Mouse (Mus musculus) testis, adult 2 months (tissue): Measurements from ENCODE around the gene Gm20517. TPM values are rescaled to one million over a fixed set of nuclear protein-coding genes. Genes with fewer than 3 reads are reported as not detected.

ENCODE experiments used
- H3K27ac ChIP-seq: fragments of 200-500 bp; 2 replicates; pipeline ENCODE4 v1.5.1; 2012; ENCODE audit warnings: low read depth, low read length; ENCODE audit not compliant: control insufficient read depth, insufficient read depth
- H3K27me3 ChIP-seq: fragments of 200-500 bp; 2 replicates; pipeline ENCODE4 v1.6.1; 2012; ENCODE audit warnings: mild to moderate bottlenecking, low read length, moderate library complexity; ENCODE audit not compliant: control insufficient read depth, insufficient read depth
- H3K36me3 ChIP-seq: fragments of 200-500 bp; 2 replicates; pipeline ENCODE4 v1.6.1; 2012; ENCODE audit warnings: mild to moderate bottlenecking, low read length; ENCODE audit not compliant: control insufficient read depth, insufficient read depth
- H3K4me1 ChIP-seq: fragments of 200-500 bp; 2 replicates; pipeline ENCODE4 v1.6.1; 2012; ENCODE audit warnings: low read length; ENCODE audit not compliant: control insufficient read depth, insufficient read depth
- H3K4me3 ChIP-seq: fragments of 200-500 bp; 2 replicates; pipeline ENCODE4 v1.5.1; 2012; ENCODE audit warnings: low read depth, mild to moderate bottlenecking, low read length, moderate library complexity, mixed read lengths; ENCODE audit not compliant: control insufficient read depth
- CTCF ChIP-seq: fragments of 200-500 bp; IDR thresholded peaks from 2 replicates; pipeline ENCODE4 v1.5.1; 2012; ENCODE audit warnings: low read depth, mild to moderate bottlenecking, inconsistent platforms, low read length, moderate library complexity; ENCODE audit not compliant: control insufficient read depth, insufficient read depth, insufficient replicate concordance
- POLR2A ChIP-seq: fragments of 200-500 bp; IDR thresholded peaks from 2 replicates; pipeline ENCODE4 v1.6.1; 2012; ENCODE audit warnings: low read depth, mild to moderate bottlenecking, inconsistent platforms, low read length, moderate library complexity; ENCODE audit not compliant: control insufficient read depth
- polyA plus RNA-seq: library from polyadenylated mRNA; depleted of rRNA; stranded (reverse); fragments of >200 nt; gene quantifications from 2 replicates; pipeline ENCODE4 v1.2.3, GENCODE M21; 2012; rRNA removed

Gm20517 gene
- 20.6 and 25.0 TPM in 2 replicates for polyA plus RNA-seq

DNA sequence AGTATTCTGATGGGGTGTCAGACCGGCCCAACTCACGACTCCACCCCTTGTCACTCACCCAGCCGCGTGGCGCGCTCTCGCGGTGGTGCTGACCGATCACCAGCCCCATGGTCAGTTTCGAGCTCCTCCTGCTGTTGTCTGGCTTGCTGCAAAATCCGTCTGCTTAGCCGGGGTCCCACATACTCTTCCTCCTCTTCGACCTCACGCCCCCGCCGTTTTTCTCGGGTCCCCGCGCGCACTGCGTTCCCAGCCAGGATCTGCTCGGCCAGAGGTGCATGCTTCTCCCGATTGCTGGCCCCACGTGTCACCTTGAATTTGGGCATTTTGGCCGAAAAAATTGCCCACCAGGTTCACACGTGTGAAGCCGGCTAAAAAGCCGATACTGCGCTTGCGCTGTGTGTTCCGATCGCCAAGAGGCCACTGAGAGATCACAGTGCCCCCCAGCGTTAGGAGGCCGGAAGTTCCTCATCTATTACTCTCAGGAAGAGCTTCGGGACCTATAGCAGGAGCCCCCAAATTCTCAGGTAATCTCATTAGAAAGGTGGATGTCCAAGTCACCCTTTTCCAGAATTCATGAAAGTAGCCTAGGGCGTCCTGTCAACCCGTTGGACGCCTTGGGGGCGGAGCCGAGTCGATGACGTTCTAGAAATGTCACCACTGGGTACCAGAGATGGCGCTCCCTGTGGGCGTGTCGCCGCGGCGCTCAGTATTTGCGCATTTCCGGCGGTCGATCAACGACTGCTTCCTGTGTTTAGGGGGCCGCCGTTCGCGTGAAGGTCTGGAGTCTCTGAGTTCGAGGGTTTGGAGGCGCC is at the start of gene Gm20517, which contains the start of the genes Bysl and Med20:
Gene Gm20517 (plus strand): TSS at position 741 of the 812 bp plus-strand sequence.
Gene Bysl (minus strand): TSS at position 644 of the 812 bp plus-strand sequence.
Gene Med20 (plus strand): TSS at position 734 of the 812 bp plus-strand sequence.
- Histone ChIP-seq H3K27ac (peak within 1 kb of the TSS; percentile 76), H3K36me3 (peaks cover 3% of the 10 kb centered on the region), H3K4me1 (peaks cover 5% of the 10 kb centered on the region), H3K4me3 (peak within 1 kb of the TSS; percentile 98), H3K27me3 (no peaks in the 10 kb centered on the region)
- TF ChIP-seq CTCF = peak; percentile 86
- TF ChIP-seq POLR2A = peak; percentile 87

DNA sequence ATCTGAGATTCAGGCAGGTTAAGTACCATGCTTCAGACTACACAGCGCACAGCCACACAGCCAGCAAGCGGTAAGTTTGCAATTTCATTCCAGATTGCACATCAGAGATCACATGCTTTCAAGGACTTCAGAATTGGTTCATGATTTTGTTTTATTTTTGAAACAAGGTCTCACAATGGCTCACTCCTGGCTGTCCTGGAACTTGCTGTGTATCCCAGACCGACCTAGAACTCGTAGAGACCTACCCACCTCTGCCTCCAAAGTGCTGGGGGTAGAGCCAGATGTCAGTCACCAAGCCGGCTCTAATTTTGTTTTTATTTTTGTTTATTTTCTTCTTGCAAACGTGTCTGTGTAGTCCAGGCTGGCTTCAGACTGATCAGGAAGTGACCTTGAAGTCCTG is 48.5 kb upstream of the Gm20517 start:
- Histone ChIP-seq H3K27ac (no peak overlapping the region; the same call in 1 of the 2 replicates), H3K36me3 (no peaks in the 10 kb centered on the region), H3K4me1 (no peaks in the 10 kb centered on the region), H3K4me3 (no peak overlapping the region), H3K27me3 (no peaks in the 10 kb centered on the region)
- TF ChIP-seq CTCF = no peak
- no peak for TF ChIP-seq POLR2A

GRCm38 (mm10) chr17:47564612-47565011 is 46.8 kb upstream of the Gm20517 start:
- Histone ChIP-seq H3K27ac (no peak overlapping the region), H3K27me3 (no peaks in the 10 kb centered on the region), H3K36me3 (no peaks in the 10 kb centered on the region), H3K4me1 (no peaks in the 10 kb centered on the region), H3K4me3 (no peak overlapping the region)
- no peak for TF ChIP-seq CTCF
- TF ChIP-seq POLR2A = no peak

- Histone ChIP-seq H3K36me3 (no peaks in the 10 kb centered on the region), H3K4me1 (no peaks in the 10 kb centered on the region), H3K27me3 (no peaks in the 10 kb centered on the region), H3K27ac (no peak overlapping the region), H3K4me3 (no peak overlapping the region)
- TF ChIP-seq CTCF (no peak), POLR2A (no peak)
These were observed 45.3 kb upstream of the Gm20517 start for GRCm38 (mm10) chr17:47566133-47566532.

DNA sequence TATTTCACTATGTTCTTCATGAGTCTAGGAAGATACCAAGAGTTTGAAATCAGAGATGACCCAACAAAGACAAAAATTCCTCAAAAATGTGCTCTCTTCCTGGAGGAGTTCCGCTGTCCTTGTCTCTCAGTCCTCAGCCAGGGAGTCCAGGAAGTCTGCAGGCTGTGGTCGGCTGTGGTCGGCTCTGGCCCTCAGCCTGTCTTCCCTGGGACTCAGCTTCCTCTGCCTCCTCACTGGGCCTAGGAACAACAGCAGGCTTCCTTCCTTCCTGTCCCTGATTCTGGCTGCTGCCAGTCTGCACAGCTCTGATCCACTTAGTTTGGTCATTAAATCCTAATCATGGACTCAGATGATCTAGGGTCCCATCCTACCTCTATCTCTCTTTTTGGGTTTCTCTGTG is 44.1 kb upstream of the Gm20517 start:
- no peaks in the 10 kb centered on the region for H3K4me1 ChIP-seq

DNA sequence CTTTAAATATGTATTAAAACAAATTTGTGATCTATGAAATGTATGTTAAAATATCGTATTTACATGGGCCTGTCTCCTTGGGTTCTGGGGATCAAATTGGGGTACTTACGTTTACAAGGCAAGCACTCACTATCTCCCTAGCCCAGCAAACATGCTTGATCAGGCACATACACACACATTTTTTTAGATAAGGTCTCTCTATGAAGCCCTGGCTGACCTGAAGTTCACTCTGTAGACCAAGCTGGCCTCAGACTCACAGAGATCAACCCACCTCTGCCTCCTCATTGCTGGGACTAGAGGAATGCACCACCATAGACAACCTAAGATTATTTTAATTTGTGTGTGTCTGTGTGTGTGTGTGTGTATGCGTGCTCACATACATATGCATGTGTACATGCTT is 43.0 kb upstream of the Gm20517 start:
- H3K27me3 ChIP-seq = no peaks in the 10 kb centered on the region
- no peaks in the 10 kb centered on the region for H3K4me1 ChIP-seq
- H3K4me3 ChIP-seq = no peak overlapping the region
- no peak overlapping the region for H3K27ac ChIP-seq
- no peaks in the 10 kb centered on the region for H3K36me3 ChIP-seq
- no peak for TF ChIP-seq CTCF
- TF ChIP-seq POLR2A = no peak

More for the DNA sequence above, 44.1 kb upstream of the Gm20517 start:
- H3K27me3 ChIP-seq = no peaks in the 10 kb centered on the region
- no peak overlapping the region for H3K27ac ChIP-seq
- TF ChIP-seq CTCF = no peak
- TF ChIP-seq POLR2A = no peak
- H3K36me3 ChIP-seq = no peaks in the 10 kb centered on the region
- H3K4me3 ChIP-seq = no peak overlapping the region

DNA sequence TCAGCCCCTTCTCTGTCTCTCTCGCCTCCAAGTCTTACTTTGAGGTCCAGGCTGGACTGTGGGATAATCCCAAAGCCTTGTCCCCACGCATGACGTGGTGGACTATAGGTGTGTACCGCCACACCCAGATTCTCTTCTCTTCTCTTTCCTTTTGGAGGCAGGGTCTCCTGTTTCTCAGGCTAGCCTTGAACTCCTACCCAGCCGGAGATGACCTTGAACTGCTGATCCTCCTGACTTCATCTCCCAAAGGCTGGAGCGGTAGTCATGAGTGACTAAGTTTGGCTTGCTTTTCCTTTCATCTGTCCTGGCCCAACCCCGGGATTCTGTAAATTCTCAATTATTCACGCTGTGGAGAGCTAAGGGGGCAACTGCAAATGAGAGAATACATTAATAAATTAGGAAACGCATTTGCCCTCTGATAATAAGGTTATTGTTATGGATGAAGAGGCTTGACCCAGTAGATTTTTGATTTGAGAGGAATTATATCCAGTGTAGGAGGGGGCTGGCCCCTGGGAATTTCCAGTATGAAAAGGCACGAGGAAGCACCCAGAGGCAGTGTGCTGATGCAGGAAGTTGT is 42.4 kb upstream of the Gm20517 start:
- TF ChIP-seq POLR2A = no peak
- H3K4me3 ChIP-seq = no peak overlapping the region
- H3K36me3 ChIP-seq = no peaks in the 10 kb centered on the region
- H3K27me3 ChIP-seq = no peaks in the 10 kb centered on the region
- no peak overlapping the region for H3K27ac ChIP-seq
- H3K4me1 ChIP-seq = no peaks in the 10 kb centered on the region
